Mouse (Mus musculus): ENCODE data around the gene Ccdc57. TPM values are rescaled to one million over a fixed set of nuclear protein-coding genes. Genes with fewer than 3 reads are reported as not detected.

Gene Ccdc57
- polyA plus RNA-seq, 1 experiment from 2014 or later = 8.8 TPM

- H3K9me3 ChIP-seq (ENCODE audit: control insufficient read depth, low read length) = no peaks in the 10 kb centered on the region
- H3K27ac ChIP-seq (ENCODE audit: low read length) = no peak overlapping the region
- H3K4me3 ChIP-seq (replicated peaks; ENCODE audit: low read length) = no peak overlapping the region
- H3K4me2 ChIP-seq (ENCODE audit: low read length) = no peak overlapping the region
- no peak overlapping the region for H3K9ac ChIP-seq (replicated peaks; ENCODE audit: low read depth, low read length)
- H3K4me1 ChIP-seq (replicated peaks; ENCODE audit: control insufficient read depth, insufficient read depth, low read length) = peaks cover 5% of the 10 kb centered on the region
- WGBS = 94% methylated on average over 8 of the region's 8 CpGs
- peaks cover 10% of the 10 kb centered on the region; the same call in 1 of the 2 replicates for H3K36me3 ChIP-seq (ENCODE audit: control insufficient read depth, insufficient read depth)
- ATAC-seq = no peak
- H3K27me3 ChIP-seq (replicated peaks; ENCODE audit: control insufficient read depth, insufficient read depth, low read length) = no peaks in the 10 kb centered on the region
These were observed 23.0 kb upstream of the Ccdc57 start for GRCm38 (mm10) chr11:120955701-120956100.

- no peaks in the 10 kb centered on the region for H3K9me3 ChIP-seq (ENCODE audit: control insufficient read depth, low read length)
- WGBS = 86% methylated on average over 5 of the region's 5 CpGs
- no peak for ATAC-seq
- no peak overlapping the region for H3K9ac ChIP-seq (replicated peaks; ENCODE audit: low read depth, low read length)
- H3K4me2 ChIP-seq (ENCODE audit: low read length) = no peak overlapping the region
- peaks cover 12% of the 10 kb centered on the region for H3K4me1 ChIP-seq (replicated peaks; ENCODE audit: control insufficient read depth, insufficient read depth, low read length)
- peaks cover 6% of the 10 kb centered on the region for H3K27me3 ChIP-seq (replicated peaks; ENCODE audit: control insufficient read depth, insufficient read depth, low read length)
- H3K36me3 ChIP-seq (ENCODE audit: control insufficient read depth, insufficient read depth) = peaks cover 10% of the 10 kb centered on the region; the same call in 1 of the 2 replicates
- no peak overlapping the region for H3K4me3 ChIP-seq (replicated peaks; ENCODE audit: low read length)
- H3K27ac ChIP-seq (ENCODE audit: low read length) = no peak overlapping the region
These were observed 22.3 kb upstream of the Ccdc57 start for GRCm38 (mm10) chr11:120954936-120955335.

- Histone ChIP-seq H3K4me2 (ENCODE audit: low read length) (peak overlapping the region; percentile 73), H3K36me3 (ENCODE audit: control insufficient read depth, insufficient read depth) (peaks cover 5% of the 10 kb centered on the region; the same call in 1 of the 2 replicates), H3K4me1 (replicated peaks; ENCODE audit: control insufficient read depth, insufficient read depth, low read length) (peaks cover 19% of the 10 kb centered on the region), H3K27me3 (replicated peaks; ENCODE audit: control insufficient read depth, insufficient read depth, low read length) (peaks cover 19% of the 10 kb centered on the region), H3K4me3 (replicated peaks; ENCODE audit: low read length) (no peak overlapping the region), H3K9ac (replicated peaks; ENCODE audit: low read depth, low read length) (no peak overlapping the region), H3K27ac (ENCODE audit: low read length) (no peak overlapping the region), H3K9me3 (ENCODE audit: control insufficient read depth, low read length) (no peaks in the 10 kb centered on the region)
- no peak for ATAC-seq
- 77% methylated on average over 9 of the region's 9 CpGs for WGBS
These were observed 19.4 kb upstream of the Ccdc57 start for GRCm38 (mm10) chr11:120951731-120952730.

GRCm38 (mm10) chr11:120951237-120951636 is 18.6 kb upstream of the Ccdc57 start:
- Histone ChIP-seq H3K27ac (ENCODE audit: low read length) (no peak overlapping the region), H3K9me3 (ENCODE audit: control insufficient read depth, low read length) (no peaks in the 10 kb centered on the region), H3K36me3 (ENCODE audit: control insufficient read depth, insufficient read depth) (no peaks in the 10 kb centered on the region), H3K4me2 (ENCODE audit: low read length) (peak overlapping the region; percentile 73), H3K4me3 (replicated peaks; ENCODE audit: low read length) (peak overlapping the region; percentile 54), H3K4me1 (replicated peaks; ENCODE audit: control insufficient read depth, insufficient read depth, low read length) (peaks cover 19% of the 10 kb centered on the region), H3K9ac (replicated peaks; ENCODE audit: low read depth, low read length) (peak overlapping the region; percentile 57), H3K27me3 (replicated peaks; ENCODE audit: control insufficient read depth, insufficient read depth, low read length) (peaks cover 19% of the 10 kb centered on the region)
- ATAC-seq = no peak
- 19% methylated on average over 8 of the region's 8 CpGs for WGBS

- Histone ChIP-seq H3K4me1 (replicated peaks; ENCODE audit: control insufficient read depth, insufficient read depth, low read length) (peaks cover 19% of the 10 kb centered on the region), H3K9ac (replicated peaks; ENCODE audit: low read depth, low read length) (peak overlapping the region; percentile 57), H3K27me3 (replicated peaks; ENCODE audit: control insufficient read depth, insufficient read depth, low read length) (peaks cover 19% of the 10 kb centered on the region), H3K4me2 (ENCODE audit: low read length) (peak overlapping the region; percentile 73), H3K27ac (ENCODE audit: low read length) (no peak overlapping the region), H3K36me3 (ENCODE audit: control insufficient read depth, insufficient read depth) (no peaks in the 10 kb centered on the region), H3K4me3 (replicated peaks; ENCODE audit: low read length) (peak overlapping the region; percentile 54), H3K9me3 (ENCODE audit: control insufficient read depth, low read length) (no peaks in the 10 kb centered on the region)
- 1% methylated on average over 39 of the region's 39 CpGs for WGBS
- ATAC-seq = peak; percentile 86
These were observed 17.9 kb upstream of the Ccdc57 start for GRCm38 (mm10) chr11:120950281-120951202.

- Histone ChIP-seq H3K4me1 (replicated peaks; ENCODE audit: control insufficient read depth, insufficient read depth, low read length) (peaks cover 19% of the 10 kb centered on the region), H3K9ac (replicated peaks; ENCODE audit: low read depth, low read length) (no peak overlapping the region), H3K9me3 (ENCODE audit: control insufficient read depth, low read length) (no peaks in the 10 kb centered on the region), H3K27me3 (replicated peaks; ENCODE audit: control insufficient read depth, insufficient read depth, low read length) (peaks cover 19% of the 10 kb centered on the region), H3K4me3 (replicated peaks; ENCODE audit: low read length) (no peak overlapping the region), H3K4me2 (ENCODE audit: low read length) (no peak overlapping the region), H3K27ac (ENCODE audit: low read length) (no peak overlapping the region), H3K36me3 (ENCODE audit: control insufficient read depth, insufficient read depth) (no peaks in the 10 kb centered on the region)
- no peak for ATAC-seq
- 15% methylated on average over 10 of the region's 10 CpGs for whole genome bisulfite sequencing
These were observed 17.2 kb upstream of the Ccdc57 start for GRCm38 (mm10) chr11:120949863-120950262.

GRCm38 (mm10) chr11:120948861-120949851 is 16.5 kb upstream of the Ccdc57 start:
- ATAC-seq = no peak
- Histone ChIP-seq H3K27ac (ENCODE audit: low read length) (no peak overlapping the region), H3K9ac (replicated peaks; ENCODE audit: low read depth, low read length) (peak overlapping the region; percentile 50), H3K27me3 (replicated peaks; ENCODE audit: control insufficient read depth, insufficient read depth, low read length) (peaks cover 19% of the 10 kb centered on the region), H3K36me3 (ENCODE audit: control insufficient read depth, insufficient read depth) (no peaks in the 10 kb centered on the region), H3K4me3 (replicated peaks; ENCODE audit: low read length) (peak overlapping the region; percentile 37), H3K4me2 (ENCODE audit: low read length) (peak overlapping the region; percentile 44), H3K9me3 (ENCODE audit: control insufficient read depth, low read length) (no peaks in the 10 kb centered on the region), H3K4me1 (replicated peaks; ENCODE audit: control insufficient read depth, insufficient read depth, low read length) (peaks cover 19% of the 10 kb centered on the region)
- 2% methylated on average over 69 of the region's 75 CpGs for WGBS

GRCm38 (mm10) chr11:120948328-120948727 is 15.7 kb upstream of the Ccdc57 start, which contains the start of gene Slc16a3:
Slc16a3 (plus strand) TSS chr11:120948480.
- H3K27me3 ChIP-seq (replicated peaks; ENCODE audit: control insufficient read depth, insufficient read depth, low read length) = peaks cover 19% of the 10 kb centered on the region
- peaks cover 19% of the 10 kb centered on the region for H3K4me1 ChIP-seq (replicated peaks; ENCODE audit: control insufficient read depth, insufficient read depth, low read length)
- ATAC-seq = no peak
- peak within 1 kb of the TSS; percentile 44 for H3K4me2 ChIP-seq (ENCODE audit: low read length)
- peak within 1 kb of the TSS; percentile 50 for H3K9ac ChIP-seq (replicated peaks; ENCODE audit: low read depth, low read length)
- H3K9me3 ChIP-seq (ENCODE audit: control insufficient read depth, low read length) = no peaks in the 10 kb centered on the region
- WGBS = 33% methylated on average over 12 of the region's 12 CpGs
- H3K4me3 ChIP-seq (replicated peaks; ENCODE audit: low read length) = peak within 1 kb of the TSS; percentile 37
- H3K36me3 ChIP-seq (ENCODE audit: control insufficient read depth, insufficient read depth) = no peaks in the 10 kb centered on the region
- no peak within 1 kb of the TSS for H3K27ac ChIP-seq (ENCODE audit: low read length)
